Mouse (Mus musculus): ENCODE results near the gene Pde5a.

Pde5a gene

GRCm38 (mm10) chr3:122728852-122729600 lies at the start of gene Pde5a:
Gene Pde5a, plus strand, starts transcription at chr3:122728947.
- peak; percentile 25 for DNase-seq (ENCODE audit: low spot score)

DNA sequence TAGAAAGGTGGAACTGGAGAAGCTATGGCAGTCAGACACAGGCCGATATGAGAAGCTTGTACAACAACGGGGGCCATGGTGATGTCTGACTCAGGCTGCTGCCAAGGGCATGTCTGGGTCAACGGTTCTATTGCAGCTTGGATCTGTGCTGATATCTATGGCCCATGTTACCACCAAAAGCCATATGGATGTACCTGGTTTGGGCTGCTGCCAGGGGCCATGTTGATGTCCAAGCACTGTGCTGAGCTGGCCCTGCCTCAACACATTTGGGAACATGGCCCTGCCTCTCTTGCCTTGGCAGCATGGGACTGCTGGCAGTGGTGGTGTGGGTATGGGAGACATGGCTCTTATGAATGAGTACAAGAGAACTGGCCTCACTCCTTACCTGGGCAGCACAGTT lies 47.9 kb upstream of the Pde5a start:
- DNase-seq (ENCODE audit: low spot score): no peak

- DNase-seq (ENCODE audit: low spot score): no peak
These were observed 46.4 kb upstream of the Pde5a start for GRCm38 (mm10) chr3:122682352-122682751.

- DNase-seq (ENCODE audit: low spot score): no peak
These were observed 43.9 kb upstream of the Pde5a start for GRCm38 (mm10) chr3:122684832-122685231.

DNA sequence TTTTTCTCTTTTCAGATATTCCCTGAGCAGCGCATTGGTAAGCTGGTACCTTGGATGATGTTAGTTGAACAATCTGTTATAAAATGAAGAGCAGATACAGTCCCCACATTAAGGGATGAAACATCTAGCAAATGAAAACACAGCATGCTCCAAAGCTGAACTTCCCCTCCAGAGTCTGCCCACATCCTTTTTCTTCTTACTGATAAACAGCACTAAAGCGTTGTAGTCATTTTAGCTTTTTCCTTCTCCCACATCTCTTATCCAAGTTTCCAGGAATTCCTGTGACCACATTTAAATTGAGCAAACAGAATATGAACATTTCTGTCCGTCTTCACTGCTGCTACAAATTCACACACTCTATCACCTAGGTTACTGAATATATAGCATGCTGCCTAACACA lies 35.7 kb upstream of the Pde5a start:
- no peak for DNase-seq (ENCODE audit: low spot score)

DNA sequence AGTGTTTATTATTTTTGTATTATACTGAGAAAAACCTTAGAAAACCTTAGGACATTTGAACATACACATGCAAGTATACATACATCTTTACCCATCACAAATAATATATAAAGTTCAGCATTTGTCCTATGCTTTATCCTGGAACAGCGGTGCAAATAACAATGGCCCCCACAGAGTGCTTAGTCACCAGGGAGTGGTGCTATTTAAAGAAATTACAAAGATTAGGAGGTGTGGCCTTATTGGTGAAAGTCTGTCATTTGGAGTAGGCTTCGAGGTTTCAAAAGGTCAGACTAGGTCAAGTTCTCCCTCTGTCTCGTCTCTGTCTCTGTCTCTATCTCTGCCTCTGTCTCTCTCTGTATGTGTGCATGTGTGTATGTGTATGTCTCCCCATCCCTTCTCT lies 32.9 kb upstream of the Pde5a start:
- no peak for DNase-seq (ENCODE audit: low spot score)

GRCm38 (mm10) chr3:122696672-122697071 lies 32.1 kb upstream of the Pde5a start:
- no peak for DNase-seq (ENCODE audit: low spot score)

DNA sequence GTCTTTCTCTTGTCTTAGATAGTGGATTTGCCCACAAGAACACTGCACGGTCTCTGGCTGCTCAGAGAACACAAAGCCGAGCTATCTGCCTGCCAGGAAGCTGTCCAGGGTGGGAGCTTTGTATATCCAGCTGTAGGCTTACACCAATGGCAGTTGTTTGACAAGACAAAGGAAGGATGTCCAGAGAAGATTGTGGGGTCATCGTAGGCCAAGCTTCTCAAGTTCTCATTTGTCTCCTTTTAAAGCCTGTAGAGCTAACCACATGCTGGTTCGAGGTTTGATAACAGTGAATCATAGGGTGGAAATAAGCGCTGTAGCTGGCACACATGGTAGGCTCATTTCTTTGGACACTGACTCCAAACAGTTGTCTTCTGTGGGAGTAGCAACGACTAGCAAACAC lies 24.5 kb upstream of the Pde5a start:
- no peak for DNase-seq (ENCODE audit: low spot score)

- DNase-seq (ENCODE audit: low spot score): no peak
These were observed 23.5 kb upstream of the Pde5a start for GRCm38 (mm10) chr3:122705246-122705645.

DNA sequence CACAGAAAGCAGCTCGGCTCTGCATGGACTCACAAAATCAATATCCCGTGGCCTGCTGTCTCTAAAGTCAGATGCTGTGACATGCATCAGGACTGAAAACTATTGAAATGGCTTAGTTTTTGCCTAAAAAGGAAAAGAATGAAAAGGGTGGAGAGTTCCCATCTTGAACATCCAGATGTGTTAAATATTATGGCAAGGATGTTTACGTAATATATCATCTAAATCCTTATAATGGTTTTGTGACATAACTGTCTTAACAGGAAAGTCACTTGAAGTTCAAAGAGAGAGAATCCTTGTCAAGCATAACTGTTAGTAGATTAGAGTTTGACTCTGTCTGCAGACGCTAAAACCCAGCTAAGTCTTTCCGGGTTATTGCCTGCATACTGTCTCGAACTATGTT lies 20.3 kb upstream of the Pde5a start:
- no peak for DNase-seq (ENCODE audit: low spot score)

DNA sequence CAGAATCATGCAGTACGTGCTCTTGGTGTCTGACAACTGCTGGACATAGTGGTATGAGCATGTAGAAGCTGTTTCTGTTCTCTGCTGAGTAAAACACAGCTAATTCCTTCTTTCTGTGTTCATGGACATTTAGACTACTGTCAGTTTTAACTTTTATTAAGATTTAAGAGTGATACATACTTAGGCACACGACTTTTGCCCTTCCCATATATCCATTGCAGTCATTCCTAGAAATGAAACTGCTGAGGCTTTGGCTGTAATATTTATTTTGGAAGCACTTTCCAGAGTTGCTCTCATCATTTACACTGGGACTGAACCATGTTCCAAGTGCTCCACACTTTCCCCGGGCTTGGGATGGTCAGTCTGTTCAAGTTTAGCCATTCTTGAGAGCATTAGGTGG lies 18.6 kb upstream of the Pde5a start:
- DNase-seq (ENCODE audit: low spot score): no peak

DNA sequence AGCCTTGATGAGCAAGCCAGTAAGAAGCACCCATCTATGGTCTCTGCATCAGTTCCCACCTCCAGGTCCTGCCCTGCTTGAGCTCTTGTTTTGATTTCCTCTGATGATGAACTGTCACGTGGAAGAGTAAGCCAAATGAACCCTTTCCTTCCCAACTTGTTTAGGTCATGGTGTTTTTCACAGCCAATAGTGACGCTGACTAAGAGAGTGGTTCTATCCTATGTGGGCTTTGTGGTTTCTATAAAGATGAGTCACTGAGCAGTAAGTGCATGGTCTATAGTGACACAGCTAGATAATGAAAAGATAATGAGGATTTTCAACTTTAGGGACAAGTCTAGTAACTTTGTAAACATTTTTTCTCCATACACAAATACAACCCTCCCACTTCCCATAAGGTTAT lies 10.1 kb upstream of the Pde5a start:
- DNase-seq (ENCODE audit: low spot score): no peak

- DNase-seq (ENCODE audit: low spot score): no peak
These were observed 7.2 kb upstream of the Pde5a start for GRCm38 (mm10) chr3:122721522-122721921.

- DNase-seq (ENCODE audit: low spot score): peak; percentile 0
These were observed 833 bp downstream of the Pde5a start for GRCm38 (mm10) chr3:122729601-122729959.

DNA sequence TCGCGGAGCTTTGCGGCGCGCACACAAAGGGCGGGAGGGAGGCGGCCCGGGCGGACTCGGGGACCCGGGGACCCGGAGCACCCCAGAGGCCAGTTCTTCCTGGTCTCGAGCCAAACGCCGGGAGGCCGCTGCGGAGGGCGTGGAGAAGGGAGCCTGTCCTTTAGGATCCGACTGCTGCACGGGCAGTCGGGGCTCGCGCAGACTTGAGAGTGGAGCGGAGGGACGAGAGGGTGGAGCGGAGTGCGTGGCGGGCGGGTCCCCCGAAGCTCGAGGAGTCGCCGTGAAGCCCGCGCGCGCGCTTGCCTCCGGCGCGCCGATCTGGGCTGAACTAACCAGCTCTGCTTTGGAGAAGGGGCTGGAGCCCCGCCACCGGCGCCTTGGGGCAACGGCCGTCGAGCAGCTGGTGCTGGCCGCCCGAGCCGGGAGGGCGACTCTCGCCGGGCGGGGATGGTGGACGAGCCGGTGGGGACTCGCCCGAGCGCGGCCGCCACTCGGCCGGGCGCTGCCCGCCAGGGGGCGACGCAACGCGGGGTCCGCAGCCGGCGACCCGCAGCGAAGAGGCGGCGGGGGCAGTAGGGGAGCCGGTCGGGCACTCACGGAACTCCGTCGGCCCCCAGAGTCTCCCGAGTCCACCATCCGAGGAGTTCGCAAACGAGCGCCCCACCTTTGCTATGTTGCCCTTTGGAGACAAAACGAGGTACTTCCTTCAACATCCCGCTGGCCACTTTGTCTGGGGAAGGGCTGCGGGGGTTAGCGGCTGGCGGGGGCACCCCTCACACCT lies 1.4 kb downstream of the Pde5a start:
- peak; percentile 14 for DNase-seq (ENCODE audit: low spot score)

GRCm38 (mm10) chr3:122730741-122731235 lies 2.0 kb downstream of the Pde5a start:
- DNase-seq (ENCODE audit: low spot score): no peak

DNA sequence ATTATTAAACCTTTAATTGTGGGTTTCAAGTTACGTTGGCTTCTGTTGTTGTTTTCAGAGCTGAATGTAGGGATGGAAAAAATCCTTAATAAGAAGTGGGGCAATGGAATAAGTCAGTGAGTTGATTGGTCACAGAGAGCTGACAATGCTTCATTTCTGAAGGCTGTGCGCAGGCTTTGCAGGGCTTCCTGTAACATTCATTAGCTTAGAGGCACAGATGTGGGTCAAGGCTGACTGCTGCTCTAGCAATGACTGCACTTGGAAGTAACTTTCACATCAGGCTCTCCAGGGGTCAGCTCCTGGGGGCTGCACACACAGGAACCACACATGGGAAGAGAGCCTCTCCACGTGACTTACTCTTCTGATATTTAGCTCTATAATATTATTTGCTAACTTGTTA lies 5.1 kb downstream of the Pde5a start:
- no peak for DNase-seq (ENCODE audit: low spot score)

DNA sequence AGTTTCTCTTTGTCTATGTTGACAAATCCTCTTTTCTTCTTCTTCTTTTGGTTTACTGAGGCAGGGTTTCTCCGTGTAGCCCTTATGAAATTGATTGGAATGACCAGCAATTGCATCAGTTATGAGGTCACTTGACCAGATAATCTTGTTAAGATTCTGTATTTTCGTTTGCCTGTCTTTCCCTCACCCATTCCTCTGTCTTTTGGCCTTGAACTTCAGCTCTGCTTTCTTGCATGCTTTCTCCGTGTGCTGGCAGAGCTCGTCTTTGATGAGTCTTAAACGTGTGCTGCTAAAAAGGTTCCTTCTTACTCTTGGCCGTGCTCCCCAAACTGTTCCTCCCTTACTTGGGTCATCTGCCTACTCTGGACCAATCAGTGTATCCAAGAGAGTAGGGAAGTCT lies 5.6 kb downstream of the Pde5a start:
- DNase-seq (ENCODE audit: low spot score): no peak

- DNase-seq (ENCODE audit: low spot score): no peak
These were observed 10.7 kb downstream of the Pde5a start for GRCm38 (mm10) chr3:122739460-122739859.

DNA sequence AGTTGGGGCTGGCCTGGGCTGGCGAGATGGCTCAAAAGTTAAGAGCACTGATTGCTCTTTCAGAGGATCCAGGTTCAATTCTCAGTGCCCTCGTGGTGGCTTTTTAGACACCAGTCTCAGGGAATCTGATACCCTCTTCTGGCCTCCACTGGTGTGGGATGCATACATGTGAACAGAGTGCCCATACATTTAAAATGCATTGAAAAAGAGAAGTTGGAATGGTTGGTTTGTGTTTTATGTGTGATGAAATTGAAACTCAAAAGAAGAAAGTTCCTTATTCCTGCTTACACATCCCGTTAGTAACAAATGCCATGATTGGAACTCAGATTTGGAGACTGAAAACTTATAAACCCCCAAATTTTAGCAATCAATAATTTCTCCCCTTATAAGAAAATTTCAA lies 15.5 kb downstream of the Pde5a start:
- no peak for DNase-seq (ENCODE audit: low spot score)

- no peak for DNase-seq (ENCODE audit: low spot score)
These were observed 19.4 kb downstream of the Pde5a start for GRCm38 (mm10) chr3:122747921-122748700.

GRCm38 (mm10) chr3:122763240-122763761 lies 34.6 kb downstream of the Pde5a start:
- no peak for DNase-seq (ENCODE audit: low spot score)

Data from spleen, adult 12 weeks (tissue).